Mouse (Mus musculus) testis, adult 2 months (tissue): ENCODE measurements around the gene Ccdc47. TPM values are rescaled to one million over a fixed set of nuclear protein-coding genes. Genes with fewer than 3 reads are reported as not detected.

ENCODE experiments used
- H3K27ac ChIP-seq: fragments of 200-500 bp; 2 replicates; pipeline ENCODE4 v1.5.1; 2012; ENCODE audit warnings: low read depth, low read length; ENCODE audit not compliant: control insufficient read depth, insufficient read depth
- H3K27me3 ChIP-seq: fragments of 200-500 bp; 2 replicates; pipeline ENCODE4 v1.6.1; 2012; ENCODE audit warnings: mild to moderate bottlenecking, low read length, moderate library complexity; ENCODE audit not compliant: control insufficient read depth, insufficient read depth
- H3K36me3 ChIP-seq: fragments of 200-500 bp; 2 replicates; pipeline ENCODE4 v1.6.1; 2012; ENCODE audit warnings: mild to moderate bottlenecking, low read length; ENCODE audit not compliant: control insufficient read depth, insufficient read depth
- H3K4me1 ChIP-seq: fragments of 200-500 bp; 2 replicates; pipeline ENCODE4 v1.6.1; 2012; ENCODE audit warnings: low read length; ENCODE audit not compliant: control insufficient read depth, insufficient read depth
- H3K4me3 ChIP-seq: fragments of 200-500 bp; 2 replicates; pipeline ENCODE4 v1.5.1; 2012; ENCODE audit warnings: low read depth, mild to moderate bottlenecking, low read length, moderate library complexity, mixed read lengths; ENCODE audit not compliant: control insufficient read depth
- CTCF ChIP-seq: fragments of 200-500 bp; IDR thresholded peaks from 2 replicates; pipeline ENCODE4 v1.5.1; 2012; ENCODE audit warnings: low read depth, mild to moderate bottlenecking, inconsistent platforms, low read length, moderate library complexity; ENCODE audit not compliant: control insufficient read depth, insufficient read depth, insufficient replicate concordance
- POLR2A ChIP-seq: fragments of 200-500 bp; IDR thresholded peaks from 2 replicates; pipeline ENCODE4 v1.6.1; 2012; ENCODE audit warnings: low read depth, mild to moderate bottlenecking, inconsistent platforms, low read length, moderate library complexity; ENCODE audit not compliant: control insufficient read depth
- polyA plus RNA-seq: library from polyadenylated mRNA; depleted of rRNA; stranded (reverse); fragments of >200 nt; gene quantifications from 2 replicates; pipeline ENCODE4 v1.2.3, GENCODE M21; 2012

The Ccdc47 gene
- polyA plus RNA-seq, 1 experiment = 11.0 TPM

DNA sequence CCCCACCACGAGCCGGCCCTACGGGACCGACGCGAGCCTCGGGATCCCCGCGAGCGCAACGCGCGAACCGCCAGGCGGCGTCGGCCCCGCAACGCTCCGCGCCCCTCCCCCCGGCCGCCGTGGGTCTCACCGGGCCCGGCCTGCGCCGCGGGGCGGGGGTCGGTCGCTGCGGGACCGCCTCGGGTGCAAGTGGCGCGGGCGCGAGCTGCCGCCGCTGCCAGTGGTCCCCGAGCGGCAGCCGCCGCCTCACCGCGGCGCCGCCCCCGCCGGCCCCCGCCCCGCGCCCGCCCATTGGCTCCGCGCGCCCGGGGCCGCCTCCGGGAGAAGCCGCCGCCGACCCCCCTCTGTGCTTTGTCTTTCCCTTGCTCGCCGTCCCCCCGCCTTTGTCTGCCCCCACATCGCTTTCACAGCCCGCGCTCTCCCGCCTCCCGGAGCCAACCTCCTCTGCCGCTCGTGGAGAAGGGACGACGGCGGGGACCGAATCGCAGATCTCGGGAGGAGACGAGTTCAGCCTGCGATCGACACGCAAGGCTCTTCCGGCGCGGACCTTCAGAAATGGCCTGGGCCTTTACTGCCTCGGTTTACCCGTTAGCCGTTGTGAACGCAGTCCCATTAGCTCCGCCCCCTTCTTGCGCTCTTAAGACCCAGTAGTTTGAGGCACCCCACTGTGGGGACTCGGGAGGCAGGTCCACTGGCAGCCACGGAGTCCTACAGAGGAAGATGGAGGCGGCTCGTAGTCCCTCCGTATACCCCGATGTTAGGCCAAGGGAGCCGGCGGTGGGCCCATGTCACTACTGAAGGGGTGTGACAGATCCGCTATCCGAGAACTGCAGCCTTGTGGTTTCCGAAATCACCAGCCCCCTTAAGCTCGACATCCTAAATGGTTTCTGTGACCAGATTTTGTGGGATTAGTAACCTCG is 56.0 kb downstream of the Ccdc47 start:
- H3K4me1 ChIP-seq = peaks cover 22% of the 10 kb centered on the region
- no peaks in the 10 kb centered on the region for H3K36me3 ChIP-seq
- H3K27ac ChIP-seq = peak overlapping the region; percentile 93
- no peaks in the 10 kb centered on the region for H3K27me3 ChIP-seq
- peak overlapping the region; percentile 87 for H3K4me3 ChIP-seq
- TF ChIP-seq CTCF (no peak), POLR2A (peak; percentile 52)

DNA sequence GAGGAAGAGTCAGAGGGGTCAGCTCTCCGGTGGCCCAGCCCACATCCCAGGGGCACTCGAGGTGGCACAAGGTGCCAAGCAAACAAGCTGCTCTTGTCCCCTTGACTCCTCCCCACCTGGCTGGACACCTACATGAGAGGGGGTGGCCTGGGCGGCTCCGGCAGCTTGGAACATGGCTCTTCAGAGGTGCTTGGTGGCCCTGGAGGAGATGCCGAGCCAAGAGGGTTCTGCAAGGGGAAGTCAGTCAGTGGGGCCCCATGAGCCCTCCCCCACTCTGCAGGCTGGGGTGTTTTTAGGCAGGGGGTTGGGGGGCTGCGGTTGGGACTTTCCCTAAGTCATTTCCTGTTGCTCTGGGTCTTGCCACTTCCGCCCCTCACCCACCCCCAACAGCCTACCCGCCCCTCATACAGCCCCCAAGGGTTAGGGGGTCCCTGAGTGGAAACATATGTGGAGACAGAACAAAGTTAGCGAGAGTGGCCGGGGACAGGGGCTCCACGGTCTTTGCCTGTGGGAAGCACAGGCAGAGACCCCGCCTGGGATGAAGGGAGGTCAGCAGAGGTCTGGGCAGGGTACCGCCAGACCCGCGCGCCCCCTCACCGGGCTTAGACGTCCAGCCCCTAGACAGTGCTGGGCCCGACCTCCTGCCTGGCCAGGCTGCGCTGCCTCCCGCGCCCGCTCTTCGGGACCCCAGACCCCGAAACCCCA is 56.8 kb downstream of the Ccdc47 start:
- Histone ChIP-seq H3K4me1 (peaks cover 22% of the 10 kb centered on the region), H3K36me3 (no peaks in the 10 kb centered on the region), H3K27ac (peak overlapping the region; percentile 93)

DNA sequence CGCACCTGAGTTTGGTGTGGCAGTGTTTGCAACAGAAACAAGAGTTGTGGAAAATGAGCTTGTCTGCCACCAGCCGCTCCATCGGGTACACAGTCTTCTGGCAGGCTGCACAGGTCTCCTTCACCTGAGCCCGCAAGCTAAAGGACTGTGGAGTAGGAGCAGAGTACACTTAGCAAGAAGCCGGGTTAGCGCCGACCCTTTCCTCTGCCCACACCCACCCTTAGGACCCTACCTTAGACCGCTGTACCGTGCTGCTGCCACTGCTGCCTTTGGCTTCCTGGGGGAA is 57.3 kb downstream of the Ccdc47 start:
- peak overlapping the region; percentile 87 for H3K4me3 ChIP-seq
- no peaks in the 10 kb centered on the region; the same call in 1 of the 2 replicates for H3K36me3 ChIP-seq

More for the DNA sequence above, 56.8 kb downstream of the Ccdc47 start:
- H3K27me3 ChIP-seq = no peaks in the 10 kb centered on the region
- TF ChIP-seq CTCF = no peak
- no peak for TF ChIP-seq POLR2A
- H3K4me3 ChIP-seq = peak overlapping the region; percentile 87

DNA sequence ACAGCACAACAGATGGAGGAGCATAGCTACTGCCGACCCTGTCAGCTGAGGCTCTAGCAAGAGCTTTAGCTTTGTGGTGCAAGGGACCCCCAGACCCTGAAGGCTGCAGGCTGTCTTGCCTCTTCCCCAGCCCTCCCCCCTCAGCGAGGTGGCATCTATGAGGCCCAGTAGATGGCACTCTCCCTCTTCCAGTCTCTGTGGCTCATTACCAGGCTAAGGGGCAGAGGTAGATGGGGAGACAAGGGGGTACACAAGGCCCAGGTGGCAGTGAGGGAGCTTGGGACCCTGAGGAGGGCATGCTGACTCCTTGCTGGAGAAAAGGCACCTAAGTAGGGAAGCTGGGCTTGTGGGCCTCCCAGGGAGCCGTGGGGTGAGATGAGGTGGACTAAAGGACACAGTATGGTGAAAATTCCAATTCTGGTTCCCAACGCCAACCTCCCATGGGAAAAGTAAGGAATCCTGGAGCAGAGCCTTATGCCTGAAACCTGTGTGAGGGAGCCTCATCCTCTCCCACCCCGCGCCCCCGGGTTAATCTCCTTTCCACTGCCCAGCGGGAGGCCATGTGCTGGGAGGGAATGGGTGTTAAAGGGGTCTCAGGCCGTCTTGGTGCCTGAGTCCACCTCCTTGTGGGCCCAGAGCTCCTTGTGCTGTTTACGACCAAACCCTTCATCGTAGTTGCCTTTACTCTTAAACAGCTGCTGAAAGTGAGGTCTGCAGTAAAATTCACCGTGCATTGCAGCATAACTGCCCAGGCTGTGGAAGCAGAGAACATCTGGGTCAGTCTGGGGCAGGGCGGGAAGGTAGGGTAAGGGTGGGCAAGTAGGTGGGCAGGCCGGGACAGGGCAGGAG is 57.8 kb downstream of the Ccdc47 start:
- H3K4me1 ChIP-seq = peaks cover 22% of the 10 kb centered on the region
- no peak overlapping the region; the same call in 1 of the 2 replicates for H3K27ac ChIP-seq
- H3K36me3 ChIP-seq = no peaks in the 10 kb centered on the region; the same call in 1 of the 2 replicates
- peak overlapping the region; percentile 87 for H3K4me3 ChIP-seq
- no peaks in the 10 kb centered on the region for H3K27me3 ChIP-seq
- TF ChIP-seq POLR2A (no peak), CTCF (no peak)

More for the DNA sequence above, 57.3 kb downstream of the Ccdc47 start:
- H3K4me1 ChIP-seq = peaks cover 22% of the 10 kb centered on the region
- no peaks in the 10 kb centered on the region for H3K27me3 ChIP-seq
- H3K27ac ChIP-seq = peak overlapping the region; percentile 79
- TF ChIP-seq CTCF (no peak), POLR2A (no peak)

DNA sequence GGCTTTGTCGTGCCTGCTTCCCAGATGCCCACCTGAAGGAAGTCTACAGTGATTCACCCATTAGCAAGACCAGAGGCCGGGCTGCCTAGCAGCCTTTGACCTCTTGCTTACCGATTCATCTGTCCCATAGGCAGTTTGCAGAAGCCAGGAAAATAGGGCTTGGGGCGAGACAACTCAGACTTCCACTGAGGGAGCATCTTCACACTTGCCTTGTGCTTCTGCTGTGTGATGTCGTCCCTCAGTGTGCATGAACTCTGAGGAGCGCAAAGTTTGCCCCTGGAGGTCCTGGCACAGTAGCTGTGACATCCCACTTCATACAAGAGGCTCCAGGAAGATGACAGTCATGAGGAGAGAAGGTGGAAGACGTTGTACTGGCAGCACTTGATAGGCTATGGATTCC is 59.0 kb downstream of the Ccdc47 start:
- Histone ChIP-seq H3K27me3 (no peaks in the 10 kb centered on the region), H3K27ac (no peak overlapping the region), H3K4me3 (no peak overlapping the region), H3K36me3 (no peaks in the 10 kb centered on the region; the same call in 1 of the 2 replicates), H3K4me1 (peaks cover 22% of the 10 kb centered on the region)
- no peak for TF ChIP-seq POLR2A
- TF ChIP-seq CTCF = no peak

DNA sequence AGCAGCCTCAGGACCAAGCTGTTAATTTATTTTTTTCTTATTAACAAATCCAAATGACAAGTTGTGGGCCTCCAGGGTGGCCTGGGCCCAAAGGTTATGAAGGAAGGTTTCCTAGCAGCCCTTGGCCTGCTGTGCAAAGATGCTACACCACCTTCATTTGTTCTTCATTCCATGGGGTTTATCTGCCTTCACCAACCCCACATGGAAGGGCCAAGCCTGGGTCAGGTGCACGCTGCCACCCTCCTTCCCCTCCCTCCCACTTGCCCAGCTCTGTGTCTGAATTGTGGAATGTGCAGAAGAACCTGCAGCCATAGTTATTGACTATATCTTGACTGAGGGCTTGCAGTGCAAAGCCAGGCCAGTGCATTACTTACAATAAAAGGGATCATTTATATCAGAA is 59.9 kb downstream of the Ccdc47 start:
- no peaks in the 10 kb centered on the region; the same call in 1 of the 2 replicates for H3K36me3 ChIP-seq
- H3K4me3 ChIP-seq = no peak overlapping the region
- TF ChIP-seq CTCF (no peak), POLR2A (no peak)
- H3K27ac ChIP-seq = no peak overlapping the region
- H3K4me1 ChIP-seq = peaks cover 20% of the 10 kb centered on the region
- H3K27me3 ChIP-seq = no peaks in the 10 kb centered on the region

DNA sequence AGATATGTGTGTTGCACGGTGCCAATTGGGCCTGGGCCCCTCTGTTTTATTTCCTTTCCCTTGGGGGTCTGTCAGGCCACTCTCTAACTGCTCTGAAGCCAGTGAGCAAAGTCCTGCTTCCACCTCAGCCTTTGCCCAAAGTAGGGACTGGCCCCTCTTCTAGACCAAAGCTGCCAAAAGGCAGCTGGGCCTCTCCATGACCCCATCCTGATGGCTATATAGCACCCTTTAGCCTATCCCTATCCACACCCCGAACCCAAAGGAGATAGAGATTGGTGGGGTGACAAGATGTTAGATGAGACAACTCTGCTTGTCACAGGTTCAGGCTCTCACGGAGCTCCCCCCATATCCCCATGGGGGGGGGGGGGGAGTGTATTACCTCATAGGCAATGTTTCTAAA is 60.4 kb downstream of the Ccdc47 start:
- no peak overlapping the region for H3K4me3 ChIP-seq
- no peak for TF ChIP-seq CTCF
- no peak for TF ChIP-seq POLR2A
- no peaks in the 10 kb centered on the region for H3K27me3 ChIP-seq
- no peak overlapping the region for H3K27ac ChIP-seq
- peaks cover 15% of the 10 kb centered on the region for H3K4me1 ChIP-seq
- H3K36me3 ChIP-seq = no peaks in the 10 kb centered on the region; the same call in 1 of the 2 replicates
